Mouse (Mus musculus) CD4-positive naive resting alpha-beta T cell, adult 76 days (primary cell): ENCODE measurements around the gene Lipm. TPM values are rescaled to one million over a fixed set of nuclear protein-coding genes. Genes with fewer than 3 reads are reported as not detected.

ENCODE experiments used
- total RNA-seq: library from RNA; stranded (reverse); gene quantifications from one replicate; pipeline ENCODE4 v1.2.4, GENCODE M21; 2023

The Lipm gene
- not detected for total RNA-seq

DNA sequence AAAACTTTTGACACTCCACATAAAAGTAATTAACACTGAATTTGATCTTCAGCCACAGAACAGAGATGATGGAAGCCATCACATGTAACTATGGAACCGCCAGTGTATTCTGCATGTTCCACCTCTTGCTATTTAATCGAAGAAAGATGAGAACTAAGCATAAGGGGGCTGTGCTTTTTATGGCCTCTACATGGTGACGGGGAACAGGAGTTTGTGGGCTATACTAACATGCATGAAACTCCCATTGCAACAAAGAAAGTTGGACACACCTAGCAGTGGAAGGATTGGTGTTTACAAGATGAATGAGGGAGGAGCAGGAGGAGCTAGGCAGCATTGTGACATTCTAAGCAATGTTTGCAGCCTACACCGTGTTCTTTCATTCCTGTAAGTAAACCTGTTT is at the start of gene Lipm:
Gene Lipm, plus strand, starts transcription at position 301 of the 400 bp plus-strand sequence.

DNA sequence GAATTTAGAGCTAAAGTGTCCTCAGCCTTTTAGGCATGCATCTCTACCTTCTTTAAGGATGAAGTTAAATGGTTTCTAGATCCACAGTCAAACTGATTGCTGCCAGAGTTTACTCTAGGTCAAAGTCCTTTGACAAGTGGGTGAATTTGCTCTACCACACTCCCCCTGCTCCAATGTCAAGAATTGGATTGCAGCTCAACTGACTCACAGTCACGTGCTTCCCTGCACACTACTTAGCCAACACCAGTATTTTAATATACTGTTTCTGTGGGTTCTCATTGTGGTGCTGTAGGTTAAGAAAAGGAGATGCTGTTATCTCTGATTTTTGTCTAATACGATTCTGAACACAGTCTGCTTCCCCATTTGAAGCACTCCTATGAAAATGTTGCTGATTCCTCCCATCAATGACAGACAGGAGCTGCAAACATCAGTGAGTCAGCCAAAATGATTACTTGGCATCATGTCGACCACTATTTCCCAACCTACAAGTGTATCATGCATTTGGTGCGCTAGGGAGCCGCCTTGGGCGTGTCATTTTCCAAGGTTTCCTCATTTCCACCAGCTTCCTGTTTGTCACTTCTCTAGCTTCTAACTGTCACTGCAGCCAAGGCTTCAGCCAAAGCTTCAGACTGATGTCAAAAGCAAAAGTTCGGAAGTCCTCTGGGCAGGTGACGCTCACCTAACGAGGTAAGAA is 33.8 kb upstream of the Lipm start, which contains the start of gene Lipn:
Gene Lipn, plus strand, starts transcription at position 580 of the 694 bp plus-strand sequence.

DNA sequence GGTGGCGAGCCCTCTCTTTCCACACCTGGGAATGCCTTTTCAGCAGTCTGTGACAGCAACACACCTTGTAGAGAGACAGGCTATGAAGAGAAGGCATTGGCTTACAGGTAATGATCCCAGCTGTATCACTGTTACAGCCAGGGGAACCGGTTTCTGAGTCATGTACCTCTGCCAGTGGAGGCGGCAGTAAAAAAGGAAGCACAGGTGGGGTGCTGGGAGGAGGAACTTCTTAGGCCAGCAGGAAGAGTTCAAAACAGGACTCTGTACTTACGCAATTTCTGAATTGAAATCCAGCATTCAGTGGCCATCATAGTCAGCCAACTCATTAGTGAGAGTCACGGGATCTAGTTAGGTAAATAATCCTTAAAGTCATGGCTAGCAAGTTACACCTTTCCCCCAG is 65.2 kb downstream of the Lipm start, which contains the start of gene Ankrd22:
Gene Ankrd22, minus strand, starts transcription at position 163 of the 400 bp plus-strand sequence.

Other genes starting within 250 kb of the Lipm start
- gene Lipf, start 139.7 kb upstream of the Lipm start, total RNA-seq, result not detected
- not detected for gene Lipk, start 92.6 kb upstream of the Lipm start, total RNA-seq
- not detected for gene Lipn, start 33.6 kb upstream of the Lipm start, total RNA-seq
- gene Ankrd22, start 65.1 kb downstream of the Lipm start, total RNA-seq, result not detected
- 63.8 TPM for gene Stambpl1, start 91.3 kb downstream of the Lipm start, total RNA-seq
- 0.26 TPM for gene Acta2, start 154.7 kb downstream of the Lipm start, total RNA-seq
- gene Fas, start 189.7 kb downstream of the Lipm start, total RNA-seq, result 16.5 TPM